Mouse (Mus musculus) heart, embryonic 13.5 days (tissue): ENCODE results near the gene Ntf5. TPM values are rescaled to one million over a fixed set of nuclear protein-coding genes. Genes with fewer than 3 reads are reported as not detected.
A peak's percentile ranks its signal among the peaks of the same experiment; 100 is the strongest.

Experiments
- ATAC-seq: fragments of 200-750 bp; cut with Nextera tagmentation; 2 replicates; pipeline ENCODE4 v1.8.0; 2017; ENCODE audit warnings: moderate TSS enrichment; ENCODE audit not compliant: insufficient number of reproducible peaks, low FRiP score, low TSS enrichment; ENCODE audit errors: extremely low read depth
- H3K27ac ChIP-seq: fragments of 300-500 bp; sonication (generic); replicated peaks from 2 replicates; pipeline ENCODE4 v1.5.1; 2015; ENCODE audit warnings: moderate library complexity, mild to moderate bottlenecking, inconsistent platforms
- H3K27me3 ChIP-seq: fragments of 300-500 bp; sonication (generic); replicated peaks from 2 replicates; pipeline ENCODE4 v1.6.1; 2015; ENCODE audit warnings: mild to moderate bottlenecking, inconsistent platforms
- H3K36me3 ChIP-seq: fragments of 300-500 bp; sonication (generic); 2 replicates; pipeline ENCODE4 v1.6.1; 2015; ENCODE audit warnings: mild to moderate bottlenecking, inconsistent platforms
- H3K4me1 ChIP-seq: fragments of 300-500 bp; sonication (generic); 2 replicates; pipeline ENCODE4 v1.6.1; 2015; ENCODE audit warnings: inconsistent platforms
- H3K4me2 ChIP-seq: fragments of 300-500 bp; sonication (generic); 2 replicates; pipeline ENCODE4 v1.6.1; 2015; ENCODE audit warnings: inconsistent platforms, mild to moderate bottlenecking, moderate library complexity
- H3K4me3 ChIP-seq: fragments of 300-500 bp; sonication (generic); 2 replicates; pipeline ENCODE4 v1.5.1; 2015; ENCODE audit warnings: moderate library complexity, mild to moderate bottlenecking, inconsistent platforms
- H3K9ac ChIP-seq: fragments of 300-500 bp; sonication (generic); 2 replicates; pipeline ENCODE4 v1.6.1; 2015; ENCODE audit warnings: inconsistent platforms, mild to moderate bottlenecking, moderate library complexity
- H3K9me3 ChIP-seq: fragments of 300-500 bp; sonication (generic); 2 replicates; pipeline ENCODE4 v1.6.1; 2016; ENCODE audit warnings: inconsistent platforms
- WGBS: fragments of 180-500 bp; shearing (Covaris S2); methylation state at CpG from one replicate; pipeline ENCODE4 v1.1.7; 2015; ENCODE audit warnings: mixed read lengths; 5-methylcytosine and 5-hydroxymethylcytosine counted together
- polyA plus RNA-seq: library from polyadenylated mRNA; unstranded; fragments of >200 nt; fragmentation: Nextera tagmentation; extraction: Ambion mirVana; gene quantifications from 2 replicates; pipeline ENCODE4 v1.2.1, GENCODE M21; 2015

Gene Ntf5
- polyA plus RNA-seq, 1 experiment from 2014 or later = 1.8 TPM

GRCm38 (mm10) chr7:45417962-45418492 lies 4.5 kb downstream of the Ntf5 start:
- ATAC-seq = no peak
- Histone ChIP-seq H3K9me3 (no peaks in the 10 kb centered on the region), H3K27ac (no peak overlapping the region), H3K4me3 (no peak overlapping the region), H3K4me1 (peaks cover 36% of the 10 kb centered on the region), H3K27me3 (peaks cover 84% of the 10 kb centered on the region), H3K4me2 (peak overlapping the region; percentile 25), H3K36me3 (peaks cover 25% of the 10 kb centered on the region), H3K9ac (peak overlapping the region; percentile 13; the same call in 1 of the 2 replicates)
- 10% methylated on average over 13 of the region's 13 CpGs for whole genome bisulfite sequencing

- Histone ChIP-seq H3K9ac (no peak overlapping the region), H3K4me1 (peaks cover 16% of the 10 kb centered on the region), H3K36me3 (peaks cover 45% of the 10 kb centered on the region), H3K4me3 (no peak overlapping the region), H3K9me3 (no peaks in the 10 kb centered on the region), H3K27me3 (peaks cover 64% of the 10 kb centered on the region), H3K27ac (no peak overlapping the region), H3K4me2 (no peak overlapping the region)
- ATAC-seq = no peak
- WGBS = 15% methylated on average over 27 of the region's 27 CpGs
Measured at GRCm38 (mm10) chr7:45419859-45420614, 6.5 kb downstream of the Ntf5 start.

GRCm38 (mm10) chr7:45420615-45420919 lies 7.1 kb downstream of the Ntf5 start, which contains the start of gene Lhb:
Gene Lhb, plus strand, starts transcription at chr7:45420820.
- 56% methylated on average over 6 of the region's 6 CpGs for WGBS
- no peak for ATAC-seq
- H3K4me2 ChIP-seq = no peak within 1 kb of the TSS
- no peak within 1 kb of the TSS for H3K4me3 ChIP-seq
- peaks cover 11% of the 10 kb centered on the region for H3K4me1 ChIP-seq
- H3K27ac ChIP-seq = no peak within 1 kb of the TSS
- H3K9me3 ChIP-seq = no peaks in the 10 kb centered on the region
- peaks cover 58% of the 10 kb centered on the region for H3K27me3 ChIP-seq
- peaks cover 51% of the 10 kb centered on the region for H3K36me3 ChIP-seq
- H3K9ac ChIP-seq = no peak within 1 kb of the TSS

- no peak for ATAC-seq
- peaks cover 52% of the 10 kb centered on the region for H3K27me3 ChIP-seq
- no peak overlapping the region for H3K4me3 ChIP-seq
- H3K4me1 ChIP-seq = peaks cover 7% of the 10 kb centered on the region; the same call in 1 of the 2 replicates
- no peaks in the 10 kb centered on the region for H3K9me3 ChIP-seq
- no peak overlapping the region for H3K9ac ChIP-seq
- no peak overlapping the region for H3K27ac ChIP-seq
- 91% methylated on average over 14 of the region's 14 CpGs for WGBS
- peaks cover 56% of the 10 kb centered on the region for H3K36me3 ChIP-seq
- no peak overlapping the region for H3K4me2 ChIP-seq
Measured at GRCm38 (mm10) chr7:45421194-45421593, 7.7 kb downstream of the Ntf5 start.

GRCm38 (mm10) chr7:45426556-45426955 lies 13.1 kb downstream of the Ntf5 start:
- no peak for ATAC-seq
- H3K27ac ChIP-seq = no peak overlapping the region
- H3K4me2 ChIP-seq = no peak overlapping the region
- no peaks in the 10 kb centered on the region for H3K9me3 ChIP-seq
- no peak overlapping the region for H3K4me3 ChIP-seq
- WGBS = 85% methylated on average over 8 of the region's 8 CpGs
- no peaks in the 10 kb centered on the region; the same call in 1 of the 2 replicates for H3K27me3 ChIP-seq
- no peaks in the 10 kb centered on the region for H3K4me1 ChIP-seq
- peaks cover 98% of the 10 kb centered on the region for H3K36me3 ChIP-seq
- H3K9ac ChIP-seq = no peak overlapping the region

- 4% methylated on average over 7 of the region's 7 CpGs for WGBS
- peak overlapping the region; percentile 97 for H3K4me2 ChIP-seq
Measured at GRCm38 (mm10) chr7:45433835-45434202, 20.3 kb downstream of the Ntf5 start.

GRCm38 (mm10) chr7:45434203-45435015 lies 20.9 kb downstream of the Ntf5 start, which contains the start of gene Gys1:
Gene Gys1, plus strand, starts transcription at chr7:45434844.
- H3K4me2 ChIP-seq = peak within 1 kb of the TSS; percentile 97
- H3K36me3 ChIP-seq = peaks cover 41% of the 10 kb centered on the region
- H3K27me3 ChIP-seq = no peaks in the 10 kb centered on the region
- WGBS = under 1% methylated on average over 45 of the region's 45 CpGs
- H3K9me3 ChIP-seq = no peaks in the 10 kb centered on the region
- H3K27ac ChIP-seq = peak within 1 kb of the TSS; percentile 92
- peak within 1 kb of the TSS; percentile 80 for H3K4me3 ChIP-seq
- H3K9ac ChIP-seq = peak within 1 kb of the TSS; percentile 95
- peak; percentile 88 for ATAC-seq
- peaks cover 45% of the 10 kb centered on the region for H3K4me1 ChIP-seq

More at GRCm38 (mm10) chr7:45433835-45434202, 20.3 kb downstream of the Ntf5 start:
- Histone ChIP-seq H3K9me3 (no peaks in the 10 kb centered on the region), H3K27me3 (no peaks in the 10 kb centered on the region), H3K4me3 (peak overlapping the region; percentile 80), H3K27ac (peak overlapping the region; percentile 90), H3K4me1 (peaks cover 45% of the 10 kb centered on the region), H3K9ac (peak overlapping the region; percentile 92), H3K36me3 (peaks cover 44% of the 10 kb centered on the region)
- no peak for ATAC-seq

GRCm38 (mm10) chr7:45435038-45435437 lies 21.5 kb downstream of the Ntf5 start:
- peak overlapping the region; percentile 95 for H3K9ac ChIP-seq
- H3K4me3 ChIP-seq = peak overlapping the region; percentile 80
- H3K36me3 ChIP-seq = peaks cover 41% of the 10 kb centered on the region
- H3K4me2 ChIP-seq = peak overlapping the region; percentile 97
- WGBS = 2% methylated on average over 16 of the region's 16 CpGs
- H3K9me3 ChIP-seq = no peaks in the 10 kb centered on the region
- peak overlapping the region; percentile 92 for H3K27ac ChIP-seq
- peaks cover 45% of the 10 kb centered on the region for H3K4me1 ChIP-seq
- no peaks in the 10 kb centered on the region for H3K27me3 ChIP-seq
- ATAC-seq = no peak

GRCm38 (mm10) chr7:45436444-45436843 lies 22.9 kb downstream of the Ntf5 start:
- Histone ChIP-seq H3K27ac (no peak overlapping the region), H3K4me3 (peak overlapping the region; percentile 80; the same call in 1 of the 2 replicates), H3K4me2 (peak overlapping the region; percentile 97), H3K36me3 (peaks cover 41% of the 10 kb centered on the region), H3K9ac (peak overlapping the region; percentile 95), H3K27me3 (no peaks in the 10 kb centered on the region), H3K9me3 (no peaks in the 10 kb centered on the region), H3K4me1 (peaks cover 45% of the 10 kb centered on the region)
- 76% methylated on average over 5 of the region's 5 CpGs for WGBS
- ATAC-seq = no peak

GRCm38 (mm10) chr7:45437046-45437445 lies 23.6 kb downstream of the Ntf5 start:
- WGBS = 36% methylated on average over 6 of the region's 6 CpGs
- no peaks in the 10 kb centered on the region for H3K9me3 ChIP-seq
- H3K27me3 ChIP-seq = no peaks in the 10 kb centered on the region
- peaks cover 41% of the 10 kb centered on the region for H3K36me3 ChIP-seq
- peaks cover 45% of the 10 kb centered on the region for H3K4me1 ChIP-seq
- H3K9ac ChIP-seq = peak overlapping the region; percentile 95
- ATAC-seq = no peak
- peak overlapping the region; percentile 97 for H3K4me2 ChIP-seq
- no peak overlapping the region for H3K27ac ChIP-seq
- H3K4me3 ChIP-seq = peak overlapping the region; percentile 4; the same call in 1 of the 2 replicates
